Mouse (Mus musculus) hematopoietic stem cell, adult 5-6 weeks (primary cell): ENCODE measurements around the gene Fcgrt. TPM values are rescaled to one million over a fixed set of nuclear protein-coding genes. Genes with fewer than 3 reads are reported as not detected.

Source experiments
- ATAC-seq, 2 experiments: fragments of 125-278 bp in 1 of 2; replicated peaks in 1 of 2; 2 replicates each; pipeline ENCODE4 v1.8.0; 2016 to 2017; ENCODE audit warnings: inconsistent platforms in 2 of 2, mild to moderate bottlenecking in 2 of 2, moderate number of reproducible peaks in 2 of 2, low read depth in 1 of 2, moderate TSS enrichment in 1 of 2; ENCODE audit not compliant: low FRiP score in 2 of 2, poor library complexity in 2 of 2, severe bottlenecking in 2 of 2, insufficient read depth in 1 of 2, low TSS enrichment in 1 of 2
- total RNA-seq: library from RNA; stranded (forward); fragments of 172-1452, 232-1000 nt; gene quantifications from 2 replicates; pipeline ENCODE4 v1.2.3, GENCODE M21; 2017

Gene Fcgrt
- total RNA-seq, 1 experiment from 2014 or later: 15.3 TPM

GRCm38 (mm10) chr7:45095367-45095766 lies 8.3 kb downstream of the Fcgrt start:
- ATAC-seq: no peak

- no peak for ATAC-seq
Observed at GRCm38 (mm10) chr7:45094121-45094520, 9.5 kb downstream of the Fcgrt start.

- ATAC-seq: no peak
Observed at GRCm38 (mm10) chr7:45093516-45093905, 10.1 kb downstream of the Fcgrt start.

GRCm38 (mm10) chr7:45092828-45093515 lies 10.7 kb downstream of the Fcgrt start:
- no peak for ATAC-seq

- peak; percentile 67 to 86 for ATAC-seq
Observed at GRCm38 (mm10) chr7:45092048-45092447, 11.6 kb downstream of the Fcgrt start, which contains the start of gene Rcn3. Gene Rcn3 (minus strand): TSS chr7:45092221.

GRCm38 (mm10) chr7:45091001-45091990 lies 12.4 kb downstream of the Fcgrt start:
- ATAC-seq: peak; percentile 72 to 75

- peak in 1 of 2 experiments; percentile 51; a peak in 2 of 4 replicates for ATAC-seq
Observed at GRCm38 (mm10) chr7:45090251-45090977, 13.2 kb downstream of the Fcgrt start.

- no peak for ATAC-seq
Observed at GRCm38 (mm10) chr7:45088597-45088996, 15.1 kb downstream of the Fcgrt start.

- ATAC-seq: no peak
Observed at GRCm38 (mm10) chr7:45086084-45086483, 17.6 kb downstream of the Fcgrt start.

GRCm38 (mm10) chr7:45083300-45083890 lies 20.3 kb downstream of the Fcgrt start:
- peak in 1 of 2 experiments; percentile 1; a peak in 1 of 4 replicates for ATAC-seq

GRCm38 (mm10) chr7:45082401-45083299 lies 21.0 kb downstream of the Fcgrt start:
- peak; percentile 62 to 63 for ATAC-seq

GRCm38 (mm10) chr7:45081016-45081415 lies 22.6 kb downstream of the Fcgrt start:
- ATAC-seq: no peak

- ATAC-seq: peak; percentile 46 to 50; a peak in 2 of 4 replicates
Observed at GRCm38 (mm10) chr7:45079856-45080255, 23.8 kb downstream of the Fcgrt start.

- ATAC-seq: no peak
Observed at GRCm38 (mm10) chr7:45078513-45078912, 25.1 kb downstream of the Fcgrt start.

GRCm38 (mm10) chr7:45077829-45078228 lies 25.8 kb downstream of the Fcgrt start:
- no peak for ATAC-seq

- no peak for ATAC-seq
Observed at GRCm38 (mm10) chr7:45077322-45077721, 26.3 kb downstream of the Fcgrt start.
